Mouse (Mus musculus) stomach, embryonic 16.5 days (tissue): ENCODE measurements at regions not wholly inside any gene's neighbourhood (a gene's known extent, or its start where the extent isn't known, plus 50 kb on each side); places are given as distances from the start of the nearest gene placed in this dataset.

Source experiments
- ATAC-seq: fragments of 200-750 bp; cut with Nextera tagmentation; 2 replicates; pipeline ENCODE4 v1.8.0; 2017; ENCODE audit warnings: moderate number of reproducible peaks, moderate TSS enrichment; ENCODE audit not compliant: insufficient read depth, low FRiP score
- H3K27ac ChIP-seq: fragments of 300-500 bp; sonication (generic); 2 replicates; pipeline ENCODE4 v1.5.1; 2014; ENCODE audit warnings: low read length
- H3K27me3 ChIP-seq: fragments of 300-500 bp; sonication (generic); 2 replicates; pipeline ENCODE4 v1.6.1; 2014; ENCODE audit warnings: low read length, control low read depth, mixed read lengths; ENCODE audit not compliant: control insufficient read depth, insufficient read depth
- H3K36me3 ChIP-seq: fragments of 300-500 bp; sonication (generic); 2 replicates; pipeline ENCODE4 v1.6.1; 2014; ENCODE audit warnings: low read length; ENCODE audit not compliant: control insufficient read depth, insufficient read depth
- H3K4me1 ChIP-seq: fragments of 300-500 bp; sonication (generic); 2 replicates; pipeline ENCODE4 v1.6.1; 2014; ENCODE audit warnings: low read length, control low read depth, mixed read lengths; ENCODE audit not compliant: control insufficient read depth, insufficient read depth
- H3K4me2 ChIP-seq: fragments of 300-500 bp; sonication (generic); 2 replicates; pipeline ENCODE4 v1.6.1; 2014; ENCODE audit warnings: low read depth, low read length, mixed read lengths
- H3K4me3 ChIP-seq: fragments of 300-500 bp; sonication (generic); replicated peaks from 2 replicates; pipeline ENCODE4 v1.5.1; 2014; ENCODE audit warnings: mild to moderate bottlenecking, low read length
- H3K9ac ChIP-seq: fragments of 300-500 bp; sonication (generic); 2 replicates; pipeline ENCODE4 v1.6.1; 2014; ENCODE audit warnings: low read length
- H3K9me3 ChIP-seq: fragments of 300-500 bp; sonication (generic); replicated peaks from 2 replicates; pipeline ENCODE4 v1.6.1; 2016; ENCODE audit warnings: low read length, control low read depth; ENCODE audit not compliant: control insufficient read depth
- WGBS: fragments of 180-500 bp; shearing (Covaris S2); extraction: QIAGEN DNeasy Blood & Tissue Kit; methylation state at CpG from one replicate; pipeline ENCODE4 v1.1.7; 2014; 5-methylcytosine and 5-hydroxymethylcytosine counted together

DNA sequence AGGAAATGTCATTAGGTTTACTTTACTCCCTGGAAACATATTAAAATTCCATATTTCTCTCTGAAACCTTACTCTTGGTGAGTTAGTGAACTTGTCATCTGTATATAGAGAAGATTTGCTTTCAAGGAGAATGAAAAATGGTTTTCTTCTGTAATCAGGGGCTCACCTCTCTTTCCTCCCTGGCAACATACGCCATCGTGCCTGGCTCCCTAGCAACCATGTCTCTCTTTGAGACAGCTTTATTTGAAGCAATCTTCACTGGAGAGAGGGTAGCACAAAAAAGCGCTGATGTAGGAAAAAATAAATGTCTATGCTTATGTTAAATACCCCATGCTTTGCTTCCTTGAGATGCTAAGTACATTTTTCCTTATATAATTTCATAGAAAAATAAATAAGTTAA lies 278.4 kb upstream of the Nr3c2 start:
- H3K4me2 ChIP-seq, result no peak overlapping the region
- H3K9me3 ChIP-seq, result no peaks in the 10 kb centered on the region
- no peaks in the 10 kb centered on the region for H3K27me3 ChIP-seq
- H3K9ac ChIP-seq, result no peak overlapping the region
- no peak for ATAC-seq
- 43% methylated on average over 3 of the region's 3 CpGs for WGBS
- no peak overlapping the region for H3K4me3 ChIP-seq
- no peaks in the 10 kb centered on the region for H3K36me3 ChIP-seq
- H3K4me1 ChIP-seq, result no peaks in the 10 kb centered on the region
- H3K27ac ChIP-seq, result no peak overlapping the region

DNA sequence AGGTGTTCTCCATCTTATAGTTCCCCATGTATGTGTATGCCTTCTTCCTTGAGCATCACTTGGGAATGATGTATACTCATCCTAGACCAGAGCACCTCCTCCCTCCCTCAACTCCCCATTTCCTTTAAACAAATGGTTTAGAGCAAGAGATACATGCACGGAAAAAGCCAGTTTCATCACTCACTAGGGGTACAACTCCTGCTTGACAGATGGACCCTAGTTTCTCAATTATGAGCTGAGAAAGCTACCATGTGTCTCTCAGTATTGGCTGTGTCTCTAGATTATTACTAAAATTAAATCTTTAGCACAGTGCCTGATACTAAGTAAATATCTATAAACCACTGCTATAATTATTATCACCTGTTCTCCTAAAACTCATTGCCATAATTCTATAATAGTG lies 266.2 kb upstream of the Nr3c2 start:
- no peak overlapping the region for H3K9ac ChIP-seq
- H3K36me3 ChIP-seq, result no peaks in the 10 kb centered on the region
- no peaks in the 10 kb centered on the region for H3K27me3 ChIP-seq
- ATAC-seq, result no peak
- no peak overlapping the region for H3K4me2 ChIP-seq
- no peak overlapping the region for H3K27ac ChIP-seq
- H3K4me1 ChIP-seq, result no peaks in the 10 kb centered on the region
- 70% methylated on average over 1 of the region's 1 CpGs for WGBS
- no peaks in the 10 kb centered on the region for H3K9me3 ChIP-seq
- no peak overlapping the region for H3K4me3 ChIP-seq
